Mouse (Mus musculus) embryonic facial prominence, embryonic 12.5 days (tissue): ENCODE results near the gene Atp12a. TPM values are rescaled to one million over a fixed set of nuclear protein-coding genes. Genes with fewer than 3 reads are reported as not detected.

Experiments
- ATAC-seq: fragments of 200-750 bp; cut with Nextera tagmentation; 2 replicates; pipeline ENCODE4 v1.8.0; 2017; ENCODE audit not compliant: insufficient number of reproducible peaks, insufficient read depth, low FRiP score, low TSS enrichment
- H3K27ac ChIP-seq: fragments of 300-500 bp; sonication (generic); 2 replicates; pipeline ENCODE4 v1.5.1; 2016; ENCODE audit warnings: mild to moderate bottlenecking
- H3K27me3 ChIP-seq: fragments of 300-500 bp; sonication (generic); 2 replicates; pipeline ENCODE4 v1.6.1; 2016; ENCODE audit warnings: mild to moderate bottlenecking, moderate library complexity
- H3K36me3 ChIP-seq: fragments of 300-500 bp; sonication (generic); 2 replicates; pipeline ENCODE4 v1.6.1; 2016; ENCODE audit warnings: mild to moderate bottlenecking
- H3K4me1 ChIP-seq: fragments of 300-500 bp; sonication (generic); 2 replicates; pipeline ENCODE4 v1.6.1; 2016
- H3K4me2 ChIP-seq: fragments of 300-500 bp; sonication (generic); replicated peaks from 2 replicates; pipeline ENCODE4 v1.6.1; 2016; ENCODE audit warnings: mild to moderate bottlenecking, moderate library complexity
- H3K4me3 ChIP-seq: fragments of 300-500 bp; sonication (generic); 2 replicates; pipeline ENCODE4 v1.5.1; 2016; ENCODE audit warnings: mild to moderate bottlenecking
- H3K9ac ChIP-seq: fragments of 300-500 bp; sonication (generic); 2 replicates; pipeline ENCODE4 v1.6.1; 2016; ENCODE audit warnings: mild to moderate bottlenecking, moderate library complexity
- H3K9me3 ChIP-seq: fragments of 300-500 bp; sonication (generic); 2 replicates; pipeline ENCODE4 v1.6.1; 2016; ENCODE audit warnings: mild to moderate bottlenecking, moderate library complexity
- WGBS: fragments of 180-500 bp; shearing (Covaris S2); methylation state at CpG from one replicate; pipeline ENCODE4 v1.1.7; 2016; 5-methylcytosine and 5-hydroxymethylcytosine counted together
- polyA plus RNA-seq: library from polyadenylated mRNA; unstranded; fragments of >200 nt; fragmentation: Nextera tagmentation; extraction: Ambion mirVana; gene quantifications from 2 replicates; pipeline ENCODE4 v1.2.1, GENCODE M21; 2016

Gene Atp12a
- polyA plus RNA-seq, 1 experiment from 2014 or later = 0.15 TPM

GRCm38 (mm10) chr14:56349541-56349940 lies 15.3 kb upstream of the Atp12a start:
- no peak overlapping the region for H3K27ac ChIP-seq
- WGBS = 86% methylated on average over 2 of the region's 2 CpGs

DNA sequence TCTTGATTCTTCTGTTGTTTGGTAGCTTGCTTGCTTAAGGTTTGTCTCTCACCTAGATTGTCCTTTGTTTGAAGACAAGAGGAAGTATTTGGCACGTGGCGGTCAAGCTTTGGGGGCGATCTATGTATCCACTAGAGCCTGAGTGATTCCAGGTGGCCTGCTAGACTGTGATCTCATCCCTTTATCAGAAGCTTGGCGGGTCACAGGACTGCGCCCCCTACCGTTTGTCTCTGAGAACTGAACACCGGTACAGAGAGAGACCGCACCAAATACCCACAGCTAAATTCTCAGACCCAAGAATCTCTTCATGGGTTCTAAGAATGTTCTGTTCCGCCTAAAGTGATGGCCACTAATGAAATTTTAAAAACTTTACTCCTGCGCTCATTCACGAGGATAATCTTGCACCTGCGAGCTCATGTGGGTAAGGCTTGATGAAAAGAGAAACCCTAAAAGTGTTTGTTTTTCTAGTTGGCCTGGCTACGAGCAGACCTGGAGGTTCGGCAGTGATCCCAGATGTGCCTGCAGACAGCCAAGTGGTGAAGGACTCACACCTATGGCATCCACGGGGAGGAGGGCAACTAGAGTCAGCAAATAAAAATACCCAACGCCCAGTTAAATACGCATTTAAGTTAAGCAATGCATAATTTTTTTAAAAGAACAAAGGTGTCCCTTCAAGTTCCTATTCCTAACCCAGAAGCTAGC lies 12.8 kb upstream of the Atp12a start:
- Histone ChIP-seq H3K9me3 (no peaks in the 10 kb centered on the region), H3K4me3 (no peak overlapping the region), H3K27me3 (no peaks in the 10 kb centered on the region), H3K4me2 (no peak overlapping the region), H3K4me1 (no peaks in the 10 kb centered on the region), H3K9ac (no peak overlapping the region), H3K36me3 (no peaks in the 10 kb centered on the region), H3K27ac (no peak overlapping the region)
- 30% methylated on average over 17 of the region's 17 CpGs for WGBS
- ATAC-seq = no peak

More at GRCm38 (mm10) chr14:56349541-56349940, 15.3 kb upstream of the Atp12a start:
- no peak for ATAC-seq
- H3K27me3 ChIP-seq = no peaks in the 10 kb centered on the region
- H3K9me3 ChIP-seq = no peaks in the 10 kb centered on the region
- no peak overlapping the region for H3K9ac ChIP-seq
- no peak overlapping the region for H3K4me2 ChIP-seq
- H3K4me1 ChIP-seq = no peaks in the 10 kb centered on the region
- no peaks in the 10 kb centered on the region for H3K36me3 ChIP-seq
- no peak overlapping the region for H3K4me3 ChIP-seq

DNA sequence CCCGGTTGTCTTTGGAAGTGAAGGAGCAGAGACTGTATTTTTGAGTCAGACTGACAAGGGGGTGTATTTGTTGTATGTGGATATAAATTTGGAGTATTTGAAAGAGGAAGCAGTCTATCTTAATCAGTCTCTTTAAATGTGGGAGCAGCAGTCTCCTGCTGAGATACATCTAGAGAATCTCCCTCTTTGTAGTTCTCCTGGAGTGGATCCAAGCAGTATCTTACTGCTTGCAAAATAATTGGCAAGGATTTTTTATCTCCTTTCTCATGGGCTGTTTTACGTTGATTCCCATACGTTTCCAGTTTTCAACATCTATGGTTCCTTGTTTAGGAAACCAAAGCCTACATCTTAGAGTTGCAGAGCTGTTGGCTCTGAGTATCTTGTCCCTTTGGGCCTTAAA lies 10.1 kb upstream of the Atp12a start:
- 73% methylated on average over 3 of the region's 3 CpGs for WGBS
- Histone ChIP-seq H3K27me3 (no peaks in the 10 kb centered on the region), H3K9me3 (no peaks in the 10 kb centered on the region), H3K36me3 (no peaks in the 10 kb centered on the region), H3K27ac (no peak overlapping the region), H3K4me3 (no peak overlapping the region), H3K9ac (no peak overlapping the region), H3K4me1 (no peaks in the 10 kb centered on the region), H3K4me2 (no peak overlapping the region)
- ATAC-seq = no peak

GRCm38 (mm10) chr14:56355396-56355795 lies 9.5 kb upstream of the Atp12a start:
- ATAC-seq = no peak
- no peaks in the 10 kb centered on the region for H3K36me3 ChIP-seq
- WGBS = 78% methylated on average over 8 of the region's 8 CpGs
- H3K9ac ChIP-seq = no peak overlapping the region
- no peak overlapping the region for H3K4me2 ChIP-seq
- no peak overlapping the region for H3K27ac ChIP-seq
- no peaks in the 10 kb centered on the region for H3K4me1 ChIP-seq
- H3K9me3 ChIP-seq = no peaks in the 10 kb centered on the region
- H3K27me3 ChIP-seq = no peaks in the 10 kb centered on the region
- H3K4me3 ChIP-seq = no peak overlapping the region

- no peak for ATAC-seq
- WGBS = 89% methylated on average over 6 of the region's 6 CpGs
- no peaks in the 10 kb centered on the region for H3K27me3 ChIP-seq
- no peak overlapping the region for H3K27ac ChIP-seq
- H3K9ac ChIP-seq = no peak overlapping the region
- no peaks in the 10 kb centered on the region for H3K4me1 ChIP-seq
- H3K9me3 ChIP-seq = no peaks in the 10 kb centered on the region
- no peak overlapping the region for H3K4me2 ChIP-seq
- no peaks in the 10 kb centered on the region for H3K36me3 ChIP-seq
- no peak overlapping the region for H3K4me3 ChIP-seq
Observed at GRCm38 (mm10) chr14:56356196-56356595, 8.7 kb upstream of the Atp12a start.

GRCm38 (mm10) chr14:56358422-56358821 lies 6.4 kb upstream of the Atp12a start:
- 76% methylated on average over 7 of the region's 7 CpGs for WGBS
- no peak for ATAC-seq
- peaks cover 5% of the 10 kb centered on the region for H3K27me3 ChIP-seq
- H3K4me3 ChIP-seq = no peak overlapping the region
- no peaks in the 10 kb centered on the region for H3K9me3 ChIP-seq
- H3K36me3 ChIP-seq = no peaks in the 10 kb centered on the region
- H3K4me2 ChIP-seq = no peak overlapping the region
- no peak overlapping the region for H3K27ac ChIP-seq
- H3K4me1 ChIP-seq = no peaks in the 10 kb centered on the region
- H3K9ac ChIP-seq = no peak overlapping the region

- no peaks in the 10 kb centered on the region for H3K36me3 ChIP-seq
- no peak overlapping the region for H3K4me3 ChIP-seq
- H3K9ac ChIP-seq = no peak overlapping the region
- H3K4me1 ChIP-seq = no peaks in the 10 kb centered on the region
- 79% methylated on average over 6 of the region's 6 CpGs for WGBS
- no peaks in the 10 kb centered on the region for H3K9me3 ChIP-seq
- ATAC-seq = no peak
- H3K4me2 ChIP-seq = no peak overlapping the region
- peaks cover 12% of the 10 kb centered on the region for H3K27me3 ChIP-seq
- no peak overlapping the region for H3K27ac ChIP-seq
Observed at GRCm38 (mm10) chr14:56359131-56359530, 5.7 kb upstream of the Atp12a start.

DNA sequence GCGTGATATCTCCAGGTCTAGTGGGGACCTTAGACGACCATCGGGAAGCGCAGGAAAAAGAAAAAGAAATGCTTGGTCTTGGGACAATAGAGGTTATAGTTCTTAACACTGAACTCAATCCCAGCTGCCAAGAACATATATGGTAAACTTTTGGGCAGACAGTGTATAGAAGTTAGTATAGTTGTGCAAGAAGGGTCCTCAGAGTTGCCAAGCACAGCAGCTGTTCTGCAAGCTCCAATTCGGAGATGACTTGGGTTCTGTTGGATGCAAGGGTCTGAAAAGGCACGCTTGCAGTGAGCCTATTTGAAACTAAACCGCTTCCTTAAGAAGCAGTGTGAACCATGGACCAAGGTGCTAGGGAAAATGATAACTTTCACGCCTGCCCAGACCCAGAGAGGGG lies 424 bp downstream of the Atp12a start:
- 38% methylated on average over 8 of the region's 8 CpGs for WGBS
- peak overlapping the region; percentile 42 for H3K4me3 ChIP-seq
- H3K9ac ChIP-seq = peak overlapping the region; percentile 29; the same call in 1 of the 2 replicates
- H3K27me3 ChIP-seq = peaks cover 52% of the 10 kb centered on the region
- H3K36me3 ChIP-seq = no peaks in the 10 kb centered on the region
- H3K4me2 ChIP-seq = peak overlapping the region; percentile 76
- H3K9me3 ChIP-seq = no peaks in the 10 kb centered on the region
- no peak for ATAC-seq
- H3K27ac ChIP-seq = no peak overlapping the region
- H3K4me1 ChIP-seq = peaks cover 10% of the 10 kb centered on the region; the same call in 1 of the 2 replicates

- Histone ChIP-seq H3K4me2 (no peak overlapping the region), H3K27me3 (peaks cover 52% of the 10 kb centered on the region), H3K4me3 (no peak overlapping the region), H3K4me1 (peaks cover 10% of the 10 kb centered on the region; the same call in 1 of the 2 replicates), H3K9me3 (no peaks in the 10 kb centered on the region), H3K36me3 (no peaks in the 10 kb centered on the region), H3K27ac (no peak overlapping the region), H3K9ac (no peak overlapping the region)
- ATAC-seq = no peak
- WGBS = 26% methylated on average over 15 of the region's 15 CpGs
Observed at GRCm38 (mm10) chr14:56366712-56367111, 1.8 kb downstream of the Atp12a start.

- H3K9ac ChIP-seq = no peak overlapping the region
- no peak overlapping the region for H3K4me3 ChIP-seq
- 51% methylated on average over 3 of the region's 3 CpGs for WGBS
- no peaks in the 10 kb centered on the region for H3K36me3 ChIP-seq
- H3K27me3 ChIP-seq = peaks cover 43% of the 10 kb centered on the region
- no peak overlapping the region for H3K27ac ChIP-seq
- H3K4me2 ChIP-seq = no peak overlapping the region
- peaks cover 10% of the 10 kb centered on the region; the same call in 1 of the 2 replicates for H3K4me1 ChIP-seq
- H3K9me3 ChIP-seq = no peaks in the 10 kb centered on the region
- no peak for ATAC-seq
Observed at GRCm38 (mm10) chr14:56368834-56369233, 4.0 kb downstream of the Atp12a start.

- Histone ChIP-seq H3K27me3 (no peaks in the 10 kb centered on the region), H3K4me2 (no peak overlapping the region), H3K4me3 (no peak overlapping the region), H3K9ac (no peak overlapping the region), H3K27ac (no peak overlapping the region), H3K36me3 (no peaks in the 10 kb centered on the region), H3K9me3 (no peaks in the 10 kb centered on the region), H3K4me1 (no peaks in the 10 kb centered on the region)
- WGBS = 2% methylated on average over 6 of the region's 6 CpGs
- 0 out of 2 replicates have a peak, but pooled peaks have one; percentile 56 for ATAC-seq
Observed at GRCm38 (mm10) chr14:56375731-56376130, 10.9 kb downstream of the Atp12a start.

- H3K9ac ChIP-seq = no peak overlapping the region
- H3K27me3 ChIP-seq = no peaks in the 10 kb centered on the region
- no peaks in the 10 kb centered on the region for H3K36me3 ChIP-seq
- no peak overlapping the region for H3K4me3 ChIP-seq
- H3K4me2 ChIP-seq = no peak overlapping the region
- no peaks in the 10 kb centered on the region for H3K9me3 ChIP-seq
- H3K27ac ChIP-seq = no peak overlapping the region
- no peaks in the 10 kb centered on the region for H3K4me1 ChIP-seq
- no peak for ATAC-seq
Observed at GRCm38 (mm10) chr14:56377745-56378144, 12.9 kb downstream of the Atp12a start.
